Mouse (Mus musculus): ENCODE results near the gene Clca1.
"Not testable (repeated sequence)": the region's sequence is repeated elsewhere in the genome, so short reads cannot be mapped to it uniquely, and the experiment has no call there.

Clca1 gene

GRCm38 (mm10) chr3:145032676-145033075 is at the start of gene Clca1:
Gene Clca1, minus strand, starts transcription at chr3:145032776.
- DNase-seq (ENCODE audit: low spot score in 2 of 2): no peak

- no peak for DNase-seq (ENCODE audit: low spot score in 2 of 2)
Measured at GRCm38 (mm10) chr3:145080904-145081303, 48.3 kb upstream of the Clca1 start.

GRCm38 (mm10) chr3:145078405-145078804 is 45.8 kb upstream of the Clca1 start:
- DNase-seq (ENCODE audit: low spot score in 2 of 2): no peak

- DNase-seq (ENCODE audit: low spot score in 2 of 2): no peak
Measured at GRCm38 (mm10) chr3:145072339-145072738, 39.8 kb upstream of the Clca1 start.

- DNase-seq (ENCODE audit: low spot score in 2 of 2): no peak
Measured at GRCm38 (mm10) chr3:145068964-145069363, 36.4 kb upstream of the Clca1 start.

GRCm38 (mm10) chr3:145055138-145055537 is 22.6 kb upstream of the Clca1 start:
- not testable (repeated sequence) for DNase-seq (ENCODE audit: low spot score in 2 of 2)

- no peak for DNase-seq (ENCODE audit: low spot score in 2 of 2)
Measured at GRCm38 (mm10) chr3:145049820-145050219, 17.2 kb upstream of the Clca1 start.

- DNase-seq (ENCODE audit: low spot score in 2 of 2): no peak
Measured at GRCm38 (mm10) chr3:145038813-145039212, 6.2 kb upstream of the Clca1 start.

- no peak for DNase-seq (ENCODE audit: low spot score in 2 of 2)
Measured at GRCm38 (mm10) chr3:145028036-145028435, 4.5 kb downstream of the Clca1 start.

GRCm38 (mm10) chr3:145026750-145027149 is 5.8 kb downstream of the Clca1 start:
- peak; percentile 51 to 68 for DNase-seq (ENCODE audit: low spot score in 2 of 2)

GRCm38 (mm10) chr3:145017807-145018206 is 14.8 kb downstream of the Clca1 start:
- DNase-seq (ENCODE audit: low spot score in 2 of 2): no peak

GRCm38 (mm10) chr3:145004422-145004821 is 28.2 kb downstream of the Clca1 start:
- no peak for DNase-seq (ENCODE audit: low spot score in 2 of 2)

GRCm38 (mm10) chr3:145000912-145001311 is 31.7 kb downstream of the Clca1 start:
- DNase-seq (ENCODE audit: low spot score in 2 of 2): no peak

- no peak for DNase-seq (ENCODE audit: low spot score in 2 of 2)
Measured at GRCm38 (mm10) chr3:144993055-144993454, 39.5 kb downstream of the Clca1 start.

GRCm38 (mm10) chr3:144992618-144993017 is 40.0 kb downstream of the Clca1 start:
- no peak for DNase-seq (ENCODE audit: low spot score in 2 of 2)

GRCm38 (mm10) chr3:144985890-144986289 is 46.7 kb downstream of the Clca1 start:
- no peak for DNase-seq (ENCODE audit: low spot score in 2 of 2)

GRCm38 (mm10) chr3:144980551-144980950 is 52.0 kb downstream of the Clca1 start:
- DNase-seq (ENCODE audit: low spot score in 2 of 2): no peak

- no peak for DNase-seq (ENCODE audit: low spot score in 2 of 2)
Measured at GRCm38 (mm10) chr3:144977631-144978030, 54.9 kb downstream of the Clca1 start.

GRCm38 (mm10) chr3:144976091-144976490 is 56.5 kb downstream of the Clca1 start:
- DNase-seq (ENCODE audit: low spot score in 2 of 2): no peak

- no peak for DNase-seq (ENCODE audit: low spot score in 2 of 2)
Measured at GRCm38 (mm10) chr3:144974945-144975344, 57.6 kb downstream of the Clca1 start, which contains the start of gene Clca4a. Gene Clca4a, minus strand, starts transcription at chr3:144975045.

GRCm38 (mm10) chr3:144971553-144972270 is 60.9 kb downstream of the Clca1 start:
- DNase-seq (ENCODE audit: low spot score in 2 of 2): no peak

- no peak for DNase-seq (ENCODE audit: low spot score in 2 of 2)
Measured at GRCm38 (mm10) chr3:144969755-144970154, 62.8 kb downstream of the Clca1 start.

- DNase-seq (ENCODE audit: low spot score in 2 of 2): no peak
Measured at GRCm38 (mm10) chr3:144966074-144966473, 66.5 kb downstream of the Clca1 start.

Data from right cerebral cortex, postnatal 10 days (tissue).